Mouse (Mus musculus): ENCODE results near the gene Smpdl3b. TPM values are rescaled to one million over a fixed set of nuclear protein-coding genes. Genes with fewer than 3 reads are reported as not detected.

The Smpdl3b gene
- 13.2 TPM for polyA plus RNA-seq (2014; fragmentation: Illumina TruSeq; extraction: RNeasy Lipid Tissue Mini Kit (QIAGEN cat#74804))

GRCm38 (mm10) chr4:132756974-132757373, at the start of gene Smpdl3b:
Gene Smpdl3b, minus strand, starts transcription at chr4:132757252.

DNA sequence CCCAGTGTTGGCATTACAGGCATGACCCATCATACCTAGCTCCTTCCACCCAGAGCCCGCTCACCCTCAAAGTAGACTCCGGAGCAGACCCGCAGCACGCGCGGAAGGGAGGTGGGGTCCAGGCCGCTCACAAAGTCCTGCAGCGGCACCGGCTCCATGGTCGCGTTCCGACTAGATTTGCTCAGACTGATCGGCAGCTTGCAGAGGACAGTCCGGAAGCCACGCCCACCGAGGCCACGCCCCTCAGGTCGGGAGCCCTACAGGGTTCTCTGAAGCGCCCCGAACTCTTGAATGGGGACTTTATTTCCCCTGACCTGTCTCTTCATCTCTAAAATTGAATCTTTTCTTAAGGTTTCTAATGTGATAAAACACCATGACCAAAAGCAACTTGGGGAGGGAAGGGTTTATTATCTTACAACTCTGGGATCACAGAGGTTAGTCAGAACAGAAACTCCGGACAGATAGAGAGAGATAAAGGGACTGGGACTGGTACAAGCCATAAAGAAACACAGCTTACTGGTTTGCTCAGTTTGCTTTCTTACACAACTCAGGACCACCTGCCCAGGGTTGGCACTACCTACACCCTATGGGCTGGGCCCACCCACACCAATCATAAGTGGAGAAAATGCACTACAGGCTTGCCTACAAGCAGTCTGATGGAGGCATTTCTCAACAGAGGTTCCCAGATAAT, 39.3 kb upstream of the Smpdl3b start, which contains the start of gene Themis2:
TSS of gene Themis2 (minus strand) at position 192 of the 691 bp plus-strand sequence.

GRCm38 (mm10) chr4:132767914-132768876, 11.1 kb upstream of the Smpdl3b start, which contains the start of gene Rpa2:
Gene Rpa2, plus strand, starts transcription at chr4:132768332.

DNA sequence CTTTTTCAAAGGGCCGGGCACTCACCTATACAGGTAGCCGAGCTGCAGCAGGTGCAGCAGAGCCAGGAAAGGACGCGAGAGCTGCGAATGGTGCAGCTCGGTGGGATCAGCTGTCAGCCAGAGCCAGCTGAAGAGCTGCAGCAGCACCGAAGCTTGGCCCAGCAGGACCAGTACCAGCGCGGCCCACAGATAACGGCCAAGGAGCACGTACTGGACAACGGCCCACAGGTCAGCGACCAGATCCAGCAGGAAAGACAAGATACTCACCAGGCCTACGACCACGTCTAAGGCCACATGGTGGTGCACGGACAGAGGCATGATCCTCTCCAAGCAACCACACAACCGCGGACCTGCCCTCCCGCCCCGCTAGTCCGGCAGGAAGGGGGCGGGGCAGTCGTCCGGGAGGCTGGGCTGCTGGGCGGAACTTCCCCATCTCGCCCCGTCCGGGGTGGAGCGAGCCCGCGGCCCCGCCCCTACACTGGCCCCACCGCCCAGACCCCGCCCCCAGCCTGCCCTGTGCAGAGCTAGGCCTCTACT, 24.8 kb downstream of the Smpdl3b start, which contains the start of gene Xkr8:
TSS of gene Xkr8 (minus strand) at position 399 of the 537 bp plus-strand sequence.

Other genes starting within 250 kb of the Smpdl3b start
- gene Sesn2, start 246.8 kb downstream of the Smpdl3b start, polyA plus RNA-seq (2014; fragmentation: Illumina TruSeq; extraction: RNeasy Lipid Tissue Mini Kit (QIAGEN cat#74804)): 0.54 TPM
- gene Atpif1, start 223.6 kb downstream of the Smpdl3b start, polyA plus RNA-seq (2014; fragmentation: Illumina TruSeq; extraction: RNeasy Lipid Tissue Mini Kit (QIAGEN cat#74804)): 228 TPM
- 354 TPM for gene Dnajc8, start 221.7 kb downstream of the Smpdl3b start, polyA plus RNA-seq (2014; fragmentation: Illumina TruSeq; extraction: RNeasy Lipid Tissue Mini Kit (QIAGEN cat#74804))
- 2.3 TPM for gene Ptafr, start 193.2 kb downstream of the Smpdl3b start, polyA plus RNA-seq (2014; fragmentation: Illumina TruSeq; extraction: RNeasy Lipid Tissue Mini Kit (QIAGEN cat#74804))
- 59.9 TPM for gene Eya3, start 118.3 kb downstream of the Smpdl3b start, polyA plus RNA-seq (2014; fragmentation: Illumina TruSeq; extraction: RNeasy Lipid Tissue Mini Kit (QIAGEN cat#74804))
- gene Xkr8, start 24.7 kb downstream of the Smpdl3b start, polyA plus RNA-seq (2014; fragmentation: Illumina TruSeq; extraction: RNeasy Lipid Tissue Mini Kit (QIAGEN cat#74804)): 3.1 TPM
- gene Rpa2, start 11.1 kb upstream of the Smpdl3b start, polyA plus RNA-seq (2014; fragmentation: Illumina TruSeq; extraction: RNeasy Lipid Tissue Mini Kit (QIAGEN cat#74804)): 12.3 TPM
- gene Themis2, start 39.1 kb upstream of the Smpdl3b start, polyA plus RNA-seq (2014; fragmentation: Illumina TruSeq; extraction: RNeasy Lipid Tissue Mini Kit (QIAGEN cat#74804)): 0.88 TPM
- 13.1 TPM for gene Ppp1r8, start 85.9 kb upstream of the Smpdl3b start, polyA plus RNA-seq (2014; fragmentation: Illumina TruSeq; extraction: RNeasy Lipid Tissue Mini Kit (QIAGEN cat#74804))
- gene Stx12, start 127.3 kb upstream of the Smpdl3b start, polyA plus RNA-seq (2014; fragmentation: Illumina TruSeq; extraction: RNeasy Lipid Tissue Mini Kit (QIAGEN cat#74804)): 154 TPM
- 35.5 TPM for gene Fam76a, start 165.3 kb upstream of the Smpdl3b start, polyA plus RNA-seq (2014; fragmentation: Illumina TruSeq; extraction: RNeasy Lipid Tissue Mini Kit (QIAGEN cat#74804))
- gene Fgr, start 216.8 kb upstream of the Smpdl3b start, polyA plus RNA-seq (2014; fragmentation: Illumina TruSeq; extraction: RNeasy Lipid Tissue Mini Kit (QIAGEN cat#74804)): 0.29 TPM

Data from ovary, adult 10 weeks (tissue).